Mouse (Mus musculus) layer of hippocampus, adult 2 months (tissue): Measurements from ENCODE around the gene Pabpn1. TPM values are rescaled to one million over a fixed set of nuclear protein-coding genes. Genes with fewer than 3 reads are reported as not detected.

Source experiments
- DNase-seq, 2 experiments: peaks; one replicate each; pipeline ENCODE4 v3.0.0; 2022; ENCODE audit warnings: low spot score in 2 of 2
- H3K27ac ChIP-seq: fragments of 200-600 bp; 2 replicates; pipeline ENCODE4 v1.8.1; 2022
- H3K4me3 ChIP-seq: fragments of 200-600 bp; 2 replicates; pipeline ENCODE4 v1.8.1; 2022; ENCODE audit warnings: mild to moderate bottlenecking
- CTCF ChIP-seq: fragments of 200-600 bp; conservative IDR thresholded peaks from 2 replicates; pipeline ENCODE4 v1.8.1; 2022; ENCODE audit warnings: antibody characterized with exemption, mild to moderate bottlenecking, moderate library complexity
- total RNA-seq, 2 experiments: library from RNA; stranded (reverse); gene quantifications; 2 replicates each; pipeline ENCODE4 v1.2.3; 2021

Pabpn1 gene
- total RNA-seq, 2 experiments from 2014 or later: 271 to 305 TPM

GRCm38 (mm10) chr14:54870861-54871260 lies 21.4 kb upstream of the Pabpn1 start, which contains the start of gene Homez:
Homez (minus strand) TSS chr14:54870961.
- no peak within 1 kb of the TSS for H3K27ac ChIP-seq
- no peak within 1 kb of the TSS for H3K4me3 ChIP-seq
- TF ChIP-seq CTCF: no peak
- no peak for DNase-seq

GRCm38 (mm10) chr14:54874165-54874564 lies 18.1 kb upstream of the Pabpn1 start:
- DNase-seq: no peak
- no peak for TF ChIP-seq CTCF
- Histone ChIP-seq H3K4me3 (no peak overlapping the region), H3K27ac (no peak overlapping the region)

GRCm38 (mm10) chr14:54875844-54876538 lies 16.3 kb upstream of the Pabpn1 start:
- no peak; the same call in 1 of the 2 replicates for TF ChIP-seq CTCF
- DNase-seq: peak; percentile 50 to 51
- Histone ChIP-seq H3K4me3 (peak overlapping the region; percentile 94), H3K27ac (peak overlapping the region; percentile 97)

GRCm38 (mm10) chr14:54876539-54877047 lies 15.7 kb upstream of the Pabpn1 start:
- DNase-seq: peak; percentile 87 to 89
- H3K4me3 ChIP-seq: peak overlapping the region; percentile 94
- no peak for TF ChIP-seq CTCF
- H3K27ac ChIP-seq: peak overlapping the region; percentile 97

- peak; percentile 47 to 52 for DNase-seq
- Histone ChIP-seq H3K27ac (peak within 1 kb of the TSS; percentile 97), H3K4me3 (peak within 1 kb of the TSS; percentile 94)
- TF ChIP-seq CTCF: no peak
These were observed 15.1 kb upstream of the Pabpn1 start, which contains the start of gene Ppp1r3e for GRCm38 (mm10) chr14:54877048-54877715. Ppp1r3e (minus strand) TSS chr14:54877550.

- Histone ChIP-seq H3K27ac (peak within 1 kb of the TSS; percentile 90), H3K4me3 (peak within 1 kb of the TSS; percentile 64)
- TF ChIP-seq CTCF: no peak
- DNase-seq: peak; percentile 64 to 73
These were observed 8.9 kb upstream of the Pabpn1 start, which contains the start of the genes Bcl2l2 and Gm20521 for GRCm38 (mm10) chr14:54883154-54884021. Bcl2l2 (plus strand) TSS chr14:54883377. Gm20521 (plus strand) TSS chr14:54883441.

GRCm38 (mm10) chr14:54884022-54884712 lies 8.1 kb upstream of the Pabpn1 start:
- DNase-seq: no peak
- no peak for TF ChIP-seq CTCF
- H3K27ac ChIP-seq: peak overlapping the region; percentile 90; the same call in 1 of the 2 replicates
- peak overlapping the region; percentile 64 for H3K4me3 ChIP-seq

GRCm38 (mm10) chr14:54885309-54885708 lies 7.0 kb upstream of the Pabpn1 start:
- Histone ChIP-seq H3K4me3 (no peak overlapping the region), H3K27ac (no peak overlapping the region)
- no peak for TF ChIP-seq CTCF
- DNase-seq: no peak

- Histone ChIP-seq H3K27ac (peak overlapping the region; percentile 99), H3K4me3 (peak overlapping the region; percentile 57)
- DNase-seq: peak; percentile 97 to 100
- TF ChIP-seq CTCF: 0 out of 2 replicates have a peak, but pooled peaks have one; percentile 2
These were observed 1.4 kb downstream of the Pabpn1 start for GRCm38 (mm10) chr14:54893651-54894181.

GRCm38 (mm10) chr14:54894296-54895151 lies 2.2 kb downstream of the Pabpn1 start:
- TF ChIP-seq CTCF: no peak
- Histone ChIP-seq H3K27ac (peak overlapping the region; percentile 99), H3K4me3 (peak overlapping the region; percentile 93)
- peak in 1 of 2 experiments; percentile 42 for DNase-seq

- Histone ChIP-seq H3K27ac (no peak overlapping the region), H3K4me3 (no peak overlapping the region)
- no peak for DNase-seq
- no peak for TF ChIP-seq CTCF
These were observed 5.1 kb downstream of the Pabpn1 start for GRCm38 (mm10) chr14:54897445-54897844.
